Mouse (Mus musculus) E14TG2a.4 (cell line): ENCODE measurements at regions not wholly inside any gene's neighbourhood (a gene's known extent, or its start where the extent isn't known, plus 50 kb on each side); places are given as distances from the start of the nearest gene placed in this dataset.

Source experiments
- CTCF ChIP-seq: conservative IDR thresholded peaks from 2 replicates; pipeline ENCODE4 v1.5.1; 2014; ENCODE audit warnings: low read length
- NANOG ChIP-seq: IDR thresholded peaks from 2 replicates; pipeline ENCODE4 v1.6.1; 2014; ENCODE audit warnings: borderline replicate concordance, low read length, mixed read lengths
- POU5F1 ChIP-seq: IDR thresholded peaks from 2 replicates; pipeline ENCODE4 v1.6.1; 2014; ENCODE audit warnings: low read length, borderline replicate concordance

DNA sequence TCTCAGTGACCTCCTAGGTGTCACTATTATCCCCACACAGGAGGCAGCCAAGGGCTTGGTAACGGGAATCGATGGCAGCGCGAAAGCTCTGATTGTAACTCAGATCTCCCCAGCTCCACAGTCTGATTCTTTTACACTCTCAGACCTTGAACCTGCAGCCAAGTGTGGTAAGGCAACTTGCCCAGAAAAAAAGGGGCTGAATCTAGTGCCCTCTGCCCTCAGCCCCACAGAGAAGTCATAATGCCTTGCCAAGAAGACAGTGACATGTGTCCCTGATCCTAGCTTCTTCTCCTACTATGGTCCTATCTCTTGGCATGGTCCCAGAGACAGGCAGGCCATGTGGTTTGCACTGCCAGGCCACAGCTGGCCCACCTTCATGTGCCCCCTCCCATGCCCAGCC, 68.6 kb upstream of the Pja1 start:
- no peak for TF ChIP-seq CTCF
- no peak for TF ChIP-seq POU5F1
- TF ChIP-seq NANOG, result no peak
